Mouse (Mus musculus): Measurements from ENCODE around the gene Siah1b. TPM values are rescaled to one million over a fixed set of nuclear protein-coding genes. Genes with fewer than 3 reads are reported as not detected.

The Siah1b gene
- 11.8 and 11.9 TPM in 2 replicates for polyA plus RNA-seq (2021; fragmentation: Nextera tagmentation)
- long read RNA-seq, experiment 1, transcript Siah1b-203 (4 exons, 803 nt): major isoform, 21 of 24 reads
- long read RNA-seq, experiment 1, partial matches to known transcripts: 0 of 24 reads
- long read RNA-seq, experiment 1, other reads (novel, unspliced or antisense): 0 of 24 reads
- long read RNA-seq, experiment 2, transcript Siah1b-203 (4 exons, 803 nt): major isoform, 45 of 51 reads
- long read RNA-seq, experiment 2, partial matches to known transcripts: 0 of 51 reads
- long read RNA-seq, experiment 2, other reads (novel, unspliced or antisense): 2 of 51 reads

GRCm38 (mm10) chrX:164076040-164076775 lies at the start of gene Siah1b:
Gene Siah1b, minus strand, starts transcription at chrX:164076493.

GRCm38 (mm10) chrX:164088582-164088981 lies 12.3 kb upstream of the Siah1b start, which contains the start of gene Cltrn:
Gene Cltrn, plus strand, starts transcription at chrX:164088830.

DNA sequence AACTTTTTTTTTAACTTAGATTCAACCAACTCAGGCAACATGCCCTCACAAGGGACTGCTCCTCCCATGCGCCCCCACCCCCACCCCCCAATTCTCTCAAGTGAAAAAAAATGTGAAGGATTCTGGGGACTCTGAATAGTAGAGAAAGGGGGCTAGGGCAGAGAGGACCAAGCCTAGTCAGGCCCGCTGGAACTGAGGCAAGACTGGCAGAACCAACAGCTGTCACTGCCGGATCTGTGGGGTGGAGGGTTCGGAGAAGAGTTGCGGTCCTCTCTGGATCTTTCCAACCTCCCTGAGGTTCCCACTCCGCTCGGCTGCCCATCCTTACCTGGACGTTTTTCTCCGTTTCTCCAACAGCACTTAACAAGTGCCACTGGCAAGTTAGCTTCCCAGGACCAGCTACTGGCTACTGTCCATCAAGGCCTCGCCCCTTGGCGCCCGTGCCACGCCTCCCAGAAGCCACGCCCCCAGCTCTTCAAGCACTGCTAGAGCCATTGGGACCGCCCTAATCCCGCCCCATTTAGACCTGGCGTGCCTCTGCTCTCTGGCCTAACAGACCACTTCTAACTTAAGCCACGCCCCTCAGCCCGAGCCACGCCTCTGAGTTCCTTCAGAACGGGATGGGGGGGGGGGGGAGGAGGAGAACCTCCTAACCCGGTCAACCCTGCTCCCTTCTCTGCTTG lies 48.5 kb downstream of the Siah1b start, which contains the start of gene Car5b:
Gene Car5b (minus strand): TSS at position 391 of the 683 bp plus-strand sequence.

Other genes with a start within 250 kb of the Siah1b start
- gene Ap1s2, start 167.5 kb downstream of the Siah1b start, polyA plus RNA-seq (2021; fragmentation: Nextera tagmentation): 44.9 and 46.3 TPM in 2 replicates
- gene Zrsr2, start 117.8 kb downstream of the Siah1b start, polyA plus RNA-seq (2021; fragmentation: Nextera tagmentation): 104 and 118 TPM in 2 replicates
- 0.39 and 0.48 TPM in 2 replicates for gene Car5b, start 48.5 kb downstream of the Siah1b start, polyA plus RNA-seq (2021; fragmentation: Nextera tagmentation)
- 3.3 TPM in 1 of 2 replicates, not detected in the other for gene Cltrn, start 12.3 kb upstream of the Siah1b start, polyA plus RNA-seq (2021; fragmentation: Nextera tagmentation)
- 0.31 and 0.48 TPM in 2 replicates for gene Ace2, start 62.8 kb upstream of the Siah1b start, polyA plus RNA-seq (2021; fragmentation: Nextera tagmentation)
- 0.19 and 0.33 TPM in 2 replicates for gene Bmx, start 181.7 kb upstream of the Siah1b start, polyA plus RNA-seq (2021; fragmentation: Nextera tagmentation)
- 13.2 and 13.9 TPM in 2 replicates for gene Pir, start 192.9 kb upstream of the Siah1b start, polyA plus RNA-seq (2021; fragmentation: Nextera tagmentation)

Data from layer of hippocampus, adult 6 months (tissue).